Mouse (Mus musculus) neural tube, embryonic 14.5 days (tissue): ENCODE results near the gene Malsu1. TPM values are rescaled to one million over a fixed set of nuclear protein-coding genes. Genes with fewer than 3 reads are reported as not detected.

ENCODE experiments used
- ATAC-seq: fragments of 200-750 bp; cut with Nextera tagmentation; 2 replicates; pipeline ENCODE4 v1.8.0; 2017; ENCODE audit warnings: low read depth, mild to moderate bottlenecking, moderate TSS enrichment, moderate library complexity
- H3K27ac ChIP-seq: fragments of 300-500 bp; sonication (generic); 2 replicates; pipeline ENCODE4 v1.5.1; 2014; ENCODE audit warnings: low read depth, mild to moderate bottlenecking, control low read depth, low read length, moderate library complexity, mixed read lengths
- H3K27me3 ChIP-seq: fragments of 300-500 bp; sonication (generic); 2 replicates; pipeline ENCODE4 v1.6.1; 2014; ENCODE audit warnings: low read length; ENCODE audit not compliant: control insufficient read depth, insufficient read depth
- H3K36me3 ChIP-seq: fragments of 300-500 bp; sonication (generic); 2 replicates; pipeline ENCODE4 v1.6.1; 2014; ENCODE audit warnings: low read length, mixed read lengths; ENCODE audit not compliant: control insufficient read depth, insufficient read depth
- H3K4me1 ChIP-seq: fragments of 300-500 bp; sonication (generic); 2 replicates; pipeline ENCODE4 v1.6.1; 2014; ENCODE audit warnings: low read length; ENCODE audit not compliant: control insufficient read depth, insufficient read depth
- H3K4me2 ChIP-seq: fragments of 300-500 bp; sonication (generic); 2 replicates; pipeline ENCODE4 v1.6.1; 2014; ENCODE audit warnings: mild to moderate bottlenecking, low read depth, low read length, control low read depth
- H3K4me3 ChIP-seq: fragments of 300-500 bp; sonication (generic); 2 replicates; pipeline ENCODE4 v1.5.1; 2014; ENCODE audit warnings: low read depth, low read length, control low read depth, mixed read lengths
- H3K9ac ChIP-seq: fragments of 300-500 bp; sonication (generic); replicated peaks from 2 replicates; pipeline ENCODE4 v1.6.1; 2014; ENCODE audit warnings: low read depth, mild to moderate bottlenecking, control low read depth, low read length, mixed read lengths
- H3K9me3 ChIP-seq: fragments of 300-500 bp; sonication (generic); 2 replicates; pipeline ENCODE4 v1.6.1; 2016; ENCODE audit warnings: low read length; ENCODE audit not compliant: control insufficient read depth
- WGBS: fragments of 180-500 bp; shearing (Covaris S2); extraction: QIAGEN DNeasy Blood & Tissue Kit; methylation state at CpG from one replicate; pipeline ENCODE4 v1.1.7; 2014; 5-methylcytosine and 5-hydroxymethylcytosine counted together
- polyA plus RNA-seq: library from polyadenylated mRNA; unstranded; fragments of >200 nt; fragmentation: Nextera tagmentation; extraction: Ambion mirVana; gene quantifications from 2 replicates; pipeline ENCODE4 v1.2.1, GENCODE M21; 2014

Gene Malsu1
- polyA plus RNA-seq, 1 experiment from 2014 or later, result 62.8 TPM

GRCm38 (mm10) chr6:49118446-49118845 lies 44.9 kb downstream of the Malsu1 start:
- WGBS, result 83% methylated on average over 8 of the region's 8 CpGs
- no peak overlapping the region for H3K4me2 ChIP-seq
- H3K4me1 ChIP-seq, result 0 out of 2 replicates have a peak, but pooled peaks cover 4% of the 10 kb centered on the region
- no peak overlapping the region for H3K27ac ChIP-seq
- H3K9ac ChIP-seq, result no peak overlapping the region
- no peaks in the 10 kb centered on the region for H3K36me3 ChIP-seq
- H3K4me3 ChIP-seq, result no peak overlapping the region
- no peak for ATAC-seq
- H3K9me3 ChIP-seq, result no peaks in the 10 kb centered on the region
- H3K27me3 ChIP-seq, result no peaks in the 10 kb centered on the region

- ATAC-seq, result no peak
- 83% methylated on average over 1 of the region's 1 CpGs for WGBS
- Histone ChIP-seq H3K27me3 (no peaks in the 10 kb centered on the region), H3K4me1 (0 out of 2 replicates have a peak, but pooled peaks cover 4% of the 10 kb centered on the region), H3K9me3 (no peaks in the 10 kb centered on the region), H3K4me2 (no peak overlapping the region), H3K27ac (no peak overlapping the region), H3K4me3 (no peak overlapping the region), H3K36me3 (no peaks in the 10 kb centered on the region), H3K9ac (no peak overlapping the region)
Measured at GRCm38 (mm10) chr6:49119462-49120135, 46.0 kb downstream of the Malsu1 start.

- 96% methylated on average over 3 of the region's 3 CpGs for WGBS
- ATAC-seq, result no peak
Measured at GRCm38 (mm10) chr6:49120370-49120769, 46.8 kb downstream of the Malsu1 start.

GRCm38 (mm10) chr6:49130328-49130727 lies 56.7 kb downstream of the Malsu1 start:
- H3K4me1 ChIP-seq, result 0 out of 2 replicates have a peak, but pooled peaks cover 3% of the 10 kb centered on the region
- ATAC-seq, result no peak
- H3K36me3 ChIP-seq, result no peaks in the 10 kb centered on the region

More at GRCm38 (mm10) chr6:49120370-49120769, 46.8 kb downstream of the Malsu1 start:
- Histone ChIP-seq H3K9me3 (no peaks in the 10 kb centered on the region), H3K9ac (no peak overlapping the region), H3K4me2 (no peak overlapping the region), H3K36me3 (no peaks in the 10 kb centered on the region), H3K4me1 (0 out of 2 replicates have a peak, but pooled peaks cover 4% of the 10 kb centered on the region), H3K27me3 (no peaks in the 10 kb centered on the region), H3K27ac (no peak overlapping the region), H3K4me3 (no peak overlapping the region)

GRCm38 (mm10) chr6:49131855-49132254 lies 58.3 kb downstream of the Malsu1 start:
- ATAC-seq, result no peak
- WGBS, result 75% methylated on average over 9 of the region's 9 CpGs
- Histone ChIP-seq H3K4me3 (no peak overlapping the region), H3K9me3 (no peaks in the 10 kb centered on the region), H3K4me2 (no peak overlapping the region), H3K36me3 (no peaks in the 10 kb centered on the region), H3K9ac (no peak overlapping the region), H3K4me1 (0 out of 2 replicates have a peak, but pooled peaks cover 3% of the 10 kb centered on the region), H3K27ac (no peak overlapping the region), H3K27me3 (no peaks in the 10 kb centered on the region)

More at GRCm38 (mm10) chr6:49130328-49130727, 56.7 kb downstream of the Malsu1 start:
- H3K4me2 ChIP-seq, result no peak overlapping the region
- H3K27me3 ChIP-seq, result no peaks in the 10 kb centered on the region
- no peak overlapping the region for H3K27ac ChIP-seq
- no peaks in the 10 kb centered on the region for H3K9me3 ChIP-seq
- H3K4me3 ChIP-seq, result no peak overlapping the region
- H3K9ac ChIP-seq, result no peak overlapping the region

GRCm38 (mm10) chr6:49132352-49133090 lies 58.9 kb downstream of the Malsu1 start:
- Histone ChIP-seq H3K4me1 (0 out of 2 replicates have a peak, but pooled peaks cover 3% of the 10 kb centered on the region), H3K36me3 (no peaks in the 10 kb centered on the region), H3K4me2 (no peak overlapping the region), H3K9me3 (no peaks in the 10 kb centered on the region), H3K4me3 (no peak overlapping the region), H3K27ac (no peak overlapping the region), H3K27me3 (no peaks in the 10 kb centered on the region), H3K9ac (no peak overlapping the region)
- 56% methylated on average over 6 of the region's 6 CpGs for WGBS
- ATAC-seq, result no peak; the same call in 1 of the 2 replicates

Other genes with a start within 250 kb of the Malsu1 start
- 16.7 and 26.9 TPM in 2 replicates for gene Tmem176a, start 232.9 kb upstream of the Malsu1 start, polyA plus RNA-seq
- gene Tmem176b, start 232.3 kb upstream of the Malsu1 start, polyA plus RNA-seq, result 88.1 and 135 TPM in 2 replicates
- gene Aoc1, start 200.9 kb upstream of the Malsu1 start, polyA plus RNA-seq, result not detected in 2 replicates
- not detected in 2 replicates for gene 1600015I10Rik, start 143.9 kb upstream of the Malsu1 start, polyA plus RNA-seq
- not detected in 2 replicates for gene Doxl2, start 98.8 kb upstream of the Malsu1 start, polyA plus RNA-seq
- gene Svs1, start 86.9 kb upstream of the Malsu1 start, polyA plus RNA-seq, result not detected in 2 replicates
- 0.14 and 0.21 TPM in 2 replicates for gene Gpnmb, start 37.2 kb upstream of the Malsu1 start, polyA plus RNA-seq
- 26.9 and 34.7 TPM in 2 replicates for gene Igf2bp3, start 141.2 kb downstream of the Malsu1 start, polyA plus RNA-seq
- 50.6 and 64.2 TPM in 2 replicates for gene Tra2a, start 190.2 kb downstream of the Malsu1 start, polyA plus RNA-seq
- gene Ccdc126, start 245.5 kb downstream of the Malsu1 start, polyA plus RNA-seq, result 10.0 and 10.9 TPM in 2 replicates